Mouse (Mus musculus) bone marrow macrophage, adult 2 months (primary cell): ENCODE measurements around the gene Kctd6. TPM values are rescaled to one million over a fixed set of nuclear protein-coding genes. Genes with fewer than 3 reads are reported as not detected.

ENCODE experiments used
- H3K27ac ChIP-seq: 2 replicates; pipeline ENCODE4 v1.5.1; 2012; ENCODE audit warnings: low read depth, low read length; ENCODE audit not compliant: insufficient read depth
- H3K4me1 ChIP-seq: 2 replicates; pipeline ENCODE4 v1.6.1; 2012; ENCODE audit warnings: low read length; ENCODE audit not compliant: control insufficient read depth, insufficient read depth
- H3K4me3 ChIP-seq: 2 replicates; pipeline ENCODE4 v1.5.1; 2012; ENCODE audit warnings: mild to moderate bottlenecking, low read length, moderate library complexity; ENCODE audit not compliant: insufficient read depth
- CTCF ChIP-seq: IDR thresholded peaks from 2 replicates; pipeline ENCODE4 v1.5.1; 2012; ENCODE audit warnings: low read depth, mild to moderate bottlenecking, low read length, moderate library complexity
- POLR2A ChIP-seq: IDR thresholded peaks from 2 replicates; pipeline ENCODE4 v1.6.1; 2012; ENCODE audit warnings: mild to moderate bottlenecking, low read depth, low read length, borderline replicate concordance
- polyA plus RNA-seq: library from polyadenylated mRNA; stranded (reverse); fragments of >200 nt; gene quantifications from 2 replicates; pipeline ENCODE4 v1.2.4, GENCODE M21; 2012; ENCODE audit not compliant: missing spikeins, insufficient read depth, insufficient read length

The Kctd6 gene
- polyA plus RNA-seq, 1 experiment, result 13.3 TPM

DNA sequence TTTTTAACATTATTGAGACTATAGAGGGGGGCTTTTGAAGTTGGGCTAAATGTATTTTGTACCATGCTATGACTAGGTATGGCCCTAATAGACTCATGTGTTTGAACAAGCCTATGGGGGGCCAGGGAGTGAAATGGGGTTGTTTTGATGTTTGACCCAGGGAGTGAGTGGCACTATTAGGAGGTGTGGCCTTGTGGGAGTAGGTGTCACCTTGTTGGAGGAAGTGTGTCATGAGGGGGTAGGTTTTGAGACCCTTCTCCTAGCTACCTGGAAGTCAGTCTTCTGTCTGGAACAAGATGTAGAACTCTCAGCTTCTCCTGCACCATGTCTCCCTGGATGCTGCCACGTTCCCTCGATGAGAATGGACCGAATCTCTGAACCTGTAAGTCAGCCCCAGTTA, 23.4 kb upstream of the Kctd6 start:
- H3K4me3 ChIP-seq, result no peak overlapping the region
- TF ChIP-seq CTCF (no peak), POLR2A (no peak)
- no peak overlapping the region for H3K27ac ChIP-seq
- no peaks in the 10 kb centered on the region for H3K4me1 ChIP-seq

DNA sequence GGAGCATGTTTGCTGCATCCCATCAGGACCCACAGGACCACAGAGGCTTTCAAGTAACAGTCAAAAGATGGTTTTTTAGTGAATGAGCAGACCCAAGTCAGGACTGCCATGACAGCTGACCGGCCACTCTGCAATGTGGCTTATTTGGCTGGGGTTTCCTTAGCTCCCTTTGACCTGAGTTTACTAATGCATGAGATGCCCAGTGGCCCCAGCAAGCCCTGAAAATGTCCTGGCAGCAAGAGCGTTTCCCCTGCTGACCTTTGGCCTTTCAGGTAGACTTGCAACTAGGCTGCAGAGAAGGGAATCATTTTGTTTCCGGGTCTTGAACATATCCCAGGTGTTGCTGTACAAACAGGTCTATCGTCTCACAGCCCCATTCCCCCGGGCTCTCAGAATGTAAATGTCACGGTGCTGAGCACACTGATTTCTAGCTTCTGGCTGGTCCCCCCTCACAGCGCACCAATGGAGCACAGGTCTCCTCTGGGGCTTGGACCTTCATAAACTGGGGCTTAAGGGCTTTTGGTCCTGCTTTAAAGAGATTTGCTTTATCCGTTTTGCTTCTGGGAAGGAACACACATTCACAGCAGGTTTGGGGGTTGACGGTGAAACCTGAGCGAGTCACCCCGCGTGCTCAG, 22.5 kb upstream of the Kctd6 start:
- H3K27ac ChIP-seq, result no peak overlapping the region
- H3K4me1 ChIP-seq, result no peaks in the 10 kb centered on the region
- no peak for TF ChIP-seq CTCF
- no peak for TF ChIP-seq POLR2A
- no peak overlapping the region for H3K4me3 ChIP-seq

DNA sequence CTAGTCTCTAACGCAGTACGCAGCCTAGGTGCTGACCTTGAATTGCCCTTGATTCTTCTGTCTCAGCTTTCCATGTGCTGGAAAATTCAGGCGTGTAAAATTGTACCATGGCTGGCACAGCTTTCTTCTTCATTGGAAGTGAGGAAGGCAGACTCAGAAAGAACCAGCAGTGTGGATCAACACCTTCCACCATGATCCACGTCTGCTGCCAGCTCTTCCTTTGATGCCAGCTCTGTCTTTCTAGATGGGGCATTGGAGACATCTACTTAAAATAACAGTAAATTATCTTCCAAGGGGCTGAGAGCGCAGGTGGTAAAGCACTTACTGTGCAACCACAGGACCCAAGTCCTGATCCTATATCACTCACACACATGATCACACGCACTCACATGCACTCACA, 21.2 kb upstream of the Kctd6 start:
- no peaks in the 10 kb centered on the region for H3K4me1 ChIP-seq
- H3K4me3 ChIP-seq, result no peak overlapping the region
- no peak overlapping the region for H3K27ac ChIP-seq
- no peak for TF ChIP-seq CTCF
- TF ChIP-seq POLR2A, result no peak

DNA sequence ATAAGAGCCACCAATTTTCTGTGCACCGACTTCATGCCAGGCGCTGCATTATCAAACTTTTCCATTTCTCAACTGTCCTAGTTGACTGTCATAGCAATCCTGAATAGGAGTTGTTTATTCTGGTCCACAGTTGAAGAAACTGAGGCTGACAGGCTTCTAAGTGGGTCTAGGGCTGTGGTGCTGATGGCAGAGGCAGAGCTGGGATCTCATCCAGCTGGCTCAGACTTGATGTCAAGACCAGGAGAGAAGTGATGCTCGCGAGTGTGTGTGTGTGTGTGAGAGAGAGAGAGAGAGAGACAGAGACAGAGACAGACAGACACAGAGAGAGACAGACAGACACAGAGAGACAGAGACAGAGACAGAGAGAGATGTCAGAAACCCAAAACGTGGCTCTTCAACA, 13.2 kb upstream of the Kctd6 start:
- no peak for TF ChIP-seq POLR2A
- TF ChIP-seq CTCF, result no peak
- H3K27ac ChIP-seq, result no peak overlapping the region
- no peaks in the 10 kb centered on the region for H3K4me1 ChIP-seq

DNA sequence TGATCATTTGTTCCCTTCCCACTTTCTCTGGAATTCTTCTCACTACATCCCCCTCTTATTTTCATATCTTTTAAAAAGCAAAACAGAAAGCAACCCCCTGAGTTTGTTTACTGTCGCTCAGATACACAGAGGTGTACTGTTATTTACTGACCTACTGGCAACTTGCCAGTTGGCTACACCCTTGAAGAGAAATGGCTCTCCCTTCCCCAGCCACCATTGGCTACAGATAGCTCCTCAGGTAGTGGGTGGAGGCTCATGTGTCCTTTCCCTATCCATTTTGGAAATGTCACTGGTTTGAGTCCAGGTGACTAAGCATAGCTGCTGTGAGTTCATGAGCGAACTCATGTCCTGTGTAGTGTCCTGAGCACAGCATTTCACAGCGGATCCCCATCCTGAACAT, 12.2 kb upstream of the Kctd6 start:
- H3K4me1 ChIP-seq, result no peaks in the 10 kb centered on the region
- TF ChIP-seq CTCF (no peak), POLR2A (no peak)
- H3K27ac ChIP-seq, result no peak overlapping the region
- no peak overlapping the region for H3K4me3 ChIP-seq

More for the DNA sequence above, 13.2 kb upstream of the Kctd6 start:
- H3K4me3 ChIP-seq, result no peak overlapping the region

DNA sequence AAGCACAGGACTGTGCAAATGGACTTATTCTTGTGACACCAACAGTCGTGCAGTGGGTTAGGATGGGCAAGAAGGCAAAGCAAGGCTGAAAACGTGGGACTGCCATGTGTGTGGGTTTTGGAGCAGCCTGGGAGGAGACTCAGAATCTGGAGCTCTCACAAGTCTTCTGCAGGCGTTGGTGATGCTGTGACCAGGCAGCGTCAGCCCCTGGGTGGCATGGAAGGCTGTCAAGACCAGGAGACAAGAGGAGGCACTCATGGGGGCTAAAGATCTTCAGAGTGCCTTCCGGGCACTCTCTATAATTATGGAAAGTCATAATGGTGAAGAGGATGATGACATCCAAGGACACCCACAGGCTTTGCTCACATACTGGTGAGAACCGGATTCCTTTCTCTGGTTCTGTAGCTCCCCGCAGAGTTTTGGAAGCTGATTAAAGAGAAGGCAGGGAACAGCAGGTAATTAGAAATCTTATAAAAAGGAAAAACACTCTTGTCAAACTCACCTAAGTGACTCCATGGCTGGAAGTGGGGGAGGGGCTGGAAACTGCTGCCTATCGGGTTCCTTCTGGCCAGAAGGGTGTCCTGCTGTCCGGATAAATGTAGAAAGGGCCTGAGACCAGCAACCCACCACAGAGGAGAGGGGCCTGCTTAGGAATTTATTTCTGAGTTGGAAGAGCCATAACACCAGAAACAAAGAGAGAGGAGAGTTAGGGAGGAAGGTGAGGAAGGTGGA, 7.6 kb upstream of the Kctd6 start:
- TF ChIP-seq CTCF, result no peak
- TF ChIP-seq POLR2A, result no peak
- Histone ChIP-seq H3K27ac (no peak overlapping the region), H3K4me1 (no peaks in the 10 kb centered on the region), H3K4me3 (no peak overlapping the region)

DNA sequence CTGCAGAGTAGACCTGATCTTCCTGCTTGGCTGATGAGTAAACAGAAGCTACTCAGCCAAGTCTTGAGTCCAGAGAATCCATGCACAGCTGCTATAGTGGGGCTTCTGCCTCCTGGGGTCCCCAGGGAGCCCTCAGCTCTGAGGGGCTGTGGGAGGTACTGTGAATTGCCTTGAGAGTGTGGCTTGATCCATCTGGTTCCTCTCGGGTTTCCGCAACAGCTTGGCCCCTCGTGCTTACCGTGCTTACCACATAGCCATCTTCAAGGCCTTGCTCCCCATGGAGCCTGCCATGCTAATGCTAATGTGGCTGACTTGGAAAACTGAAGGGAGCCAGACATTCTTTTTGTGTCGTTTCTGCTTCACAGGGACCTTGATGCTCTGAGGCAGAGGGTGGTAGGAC, 6.8 kb upstream of the Kctd6 start:
- Histone ChIP-seq H3K27ac (no peak overlapping the region), H3K4me1 (no peaks in the 10 kb centered on the region), H3K4me3 (no peak overlapping the region)
- TF ChIP-seq CTCF (no peak), POLR2A (no peak)

DNA sequence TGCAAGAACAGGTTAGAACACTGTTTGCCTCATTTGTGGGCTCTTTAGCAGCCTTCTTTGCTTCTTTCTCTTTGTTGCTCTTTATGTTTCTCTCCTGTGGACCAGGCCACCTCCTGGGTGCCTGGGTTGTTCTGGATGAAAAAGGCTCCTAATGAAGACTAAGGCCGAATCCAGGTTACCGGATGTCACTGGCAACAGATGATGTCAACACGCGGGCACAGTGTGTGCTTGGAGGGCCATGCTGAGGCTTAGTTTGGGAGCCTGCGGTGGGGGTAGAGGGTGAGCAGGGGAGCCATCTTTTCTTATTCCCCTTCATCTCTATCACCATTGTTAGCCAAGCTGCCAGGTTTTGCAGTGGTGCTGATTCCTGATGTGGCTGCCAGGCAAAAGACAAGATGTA, 6.4 kb upstream of the Kctd6 start:
- TF ChIP-seq CTCF, result no peak
- no peak for TF ChIP-seq POLR2A

DNA sequence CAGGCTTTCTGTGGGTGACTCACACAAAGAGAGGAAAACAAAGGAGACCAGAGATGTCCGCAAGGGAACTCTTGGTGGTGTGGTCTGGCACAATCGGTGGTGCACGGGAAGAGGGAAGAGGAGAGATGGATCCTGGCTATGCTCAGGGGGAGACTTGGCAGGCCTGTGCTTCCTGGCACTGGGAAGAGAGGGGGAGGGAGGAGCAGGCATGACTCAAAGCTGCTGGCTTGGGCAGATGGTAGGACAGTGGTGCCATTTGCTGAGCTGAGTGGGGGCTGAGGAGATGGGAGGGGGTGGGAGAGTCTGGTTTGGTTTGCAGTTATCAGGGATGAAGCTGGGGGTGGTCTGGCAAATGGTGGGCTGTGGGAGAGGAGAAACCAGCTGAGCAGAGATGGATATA, 5.1 kb upstream of the Kctd6 start:
- Histone ChIP-seq H3K27ac (no peak overlapping the region), H3K4me3 (no peak overlapping the region), H3K4me1 (no peaks in the 10 kb centered on the region)
- TF ChIP-seq POLR2A (no peak), CTCF (no peak)

More for the DNA sequence above, 6.4 kb upstream of the Kctd6 start:
- Histone ChIP-seq H3K27ac (no peak overlapping the region), H3K4me1 (no peaks in the 10 kb centered on the region), H3K4me3 (no peak overlapping the region)

DNA sequence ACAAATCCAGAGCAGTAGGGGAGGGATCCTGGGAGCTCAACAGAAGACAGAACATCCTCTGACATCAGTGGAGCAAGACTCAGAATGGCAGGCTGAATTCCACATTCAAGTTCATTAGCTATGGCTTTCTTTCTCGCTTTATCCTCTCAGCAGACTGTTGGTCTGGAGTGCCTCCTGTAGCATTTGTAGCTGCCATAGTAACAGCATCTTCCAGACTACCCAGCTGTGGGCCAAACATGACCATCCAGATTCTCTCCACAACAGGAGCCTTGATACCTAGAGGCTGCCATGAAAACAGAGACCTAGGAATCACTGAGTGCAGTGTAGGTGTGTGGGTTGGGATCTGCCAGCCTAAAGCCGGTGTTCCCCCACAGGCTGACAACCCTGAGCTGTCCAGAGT, 4.0 kb upstream of the Kctd6 start:
- no peak overlapping the region for H3K27ac ChIP-seq
- TF ChIP-seq POLR2A (no peak), CTCF (no peak)

DNA sequence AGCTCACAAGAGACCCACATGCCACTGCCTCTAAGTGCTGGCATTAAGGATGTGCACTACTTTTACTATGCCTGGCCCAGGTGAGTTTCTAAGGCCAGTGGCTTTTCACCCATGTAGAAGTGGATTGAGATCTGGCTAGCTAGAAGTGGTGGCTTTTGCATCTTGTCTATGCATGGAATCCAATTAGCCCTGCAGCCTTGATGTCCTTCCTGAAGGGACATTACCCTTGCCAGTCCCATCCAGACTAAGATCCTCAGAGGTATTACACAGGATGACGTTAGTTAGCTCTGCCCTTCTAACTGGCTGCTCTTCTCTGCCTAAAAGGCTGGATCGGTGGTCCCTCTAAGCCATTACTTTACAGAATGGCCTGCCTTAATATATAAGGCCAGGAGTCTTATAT, 944 bp upstream of the Kctd6 start:
- Histone ChIP-seq H3K27ac (no peak overlapping the region), H3K4me3 (no peak overlapping the region), H3K4me1 (peaks cover 2% of the 10 kb centered on the region; the same call in 1 of the 2 replicates)
- no peak for TF ChIP-seq CTCF
- TF ChIP-seq POLR2A, result no peak

More for the DNA sequence above, 4.0 kb upstream of the Kctd6 start:
- no peak overlapping the region for H3K4me3 ChIP-seq
- H3K4me1 ChIP-seq, result no peaks in the 10 kb centered on the region
